Mouse (Mus musculus) lung, postnatal 4 days (tissue): ENCODE results near the gene A430089I19Rik.
"Not testable (repeated sequence)": the region's sequence is repeated elsewhere in the genome, so short reads cannot be mapped to it uniquely, and the experiment has no call there.

Experiments used
- DNase-seq, 2 experiments: peaks; one replicate each; pipeline ENCODE4 v3.0.0; 2021

A430089I19Rik gene

GRCm38 (mm10) chr5:94306696-94307095 lies at the start of gene A430089I19Rik:
Gene A430089I19Rik (minus strand): TSS chr5:94306796.
- not testable (repeated sequence) for DNase-seq

- not testable (repeated sequence) for DNase-seq
Measured at GRCm38 (mm10) chr5:94339449-94339848, 32.9 kb upstream of the A430089I19Rik start, which contains the start of gene AA792892. Gene AA792892 (plus strand): TSS chr5:94339749.

- not testable (repeated sequence) for DNase-seq
Measured at GRCm38 (mm10) chr5:94314135-94314534, 7.5 kb upstream of the A430089I19Rik start, which contains the start of gene Gm6502. Gene Gm6502 (plus strand): TSS chr5:94314435.
